Mouse (Mus musculus) neural tube, embryonic 14.5 days (tissue): Measurements from ENCODE around the gene Efcc1. TPM values are rescaled to one million over a fixed set of nuclear protein-coding genes. Genes with fewer than 3 reads are reported as not detected.

Source experiments
- ATAC-seq: fragments of 200-750 bp; cut with Nextera tagmentation; 2 replicates; pipeline ENCODE4 v1.8.0; 2017; ENCODE audit warnings: low read depth, mild to moderate bottlenecking, moderate TSS enrichment, moderate library complexity
- H3K27ac ChIP-seq: fragments of 300-500 bp; sonication (generic); 2 replicates; pipeline ENCODE4 v1.5.1; 2014; ENCODE audit warnings: low read depth, mild to moderate bottlenecking, control low read depth, low read length, moderate library complexity, mixed read lengths
- H3K27me3 ChIP-seq: fragments of 300-500 bp; sonication (generic); 2 replicates; pipeline ENCODE4 v1.6.1; 2014; ENCODE audit warnings: low read length; ENCODE audit not compliant: control insufficient read depth, insufficient read depth
- H3K36me3 ChIP-seq: fragments of 300-500 bp; sonication (generic); 2 replicates; pipeline ENCODE4 v1.6.1; 2014; ENCODE audit warnings: low read length, mixed read lengths; ENCODE audit not compliant: control insufficient read depth, insufficient read depth
- H3K4me1 ChIP-seq: fragments of 300-500 bp; sonication (generic); 2 replicates; pipeline ENCODE4 v1.6.1; 2014; ENCODE audit warnings: low read length; ENCODE audit not compliant: control insufficient read depth, insufficient read depth
- H3K4me2 ChIP-seq: fragments of 300-500 bp; sonication (generic); 2 replicates; pipeline ENCODE4 v1.6.1; 2014; ENCODE audit warnings: mild to moderate bottlenecking, low read depth, low read length, control low read depth
- H3K4me3 ChIP-seq: fragments of 300-500 bp; sonication (generic); 2 replicates; pipeline ENCODE4 v1.5.1; 2014; ENCODE audit warnings: low read depth, low read length, control low read depth, mixed read lengths
- H3K9ac ChIP-seq: fragments of 300-500 bp; sonication (generic); replicated peaks from 2 replicates; pipeline ENCODE4 v1.6.1; 2014; ENCODE audit warnings: low read depth, mild to moderate bottlenecking, control low read depth, low read length, mixed read lengths
- H3K9me3 ChIP-seq: fragments of 300-500 bp; sonication (generic); 2 replicates; pipeline ENCODE4 v1.6.1; 2016; ENCODE audit warnings: low read length; ENCODE audit not compliant: control insufficient read depth
- WGBS: fragments of 180-500 bp; shearing (Covaris S2); extraction: QIAGEN DNeasy Blood & Tissue Kit; methylation state at CpG from one replicate; pipeline ENCODE4 v1.1.7; 2014; 5-methylcytosine and 5-hydroxymethylcytosine counted together
- polyA plus RNA-seq: library from polyadenylated mRNA; unstranded; fragments of >200 nt; fragmentation: Nextera tagmentation; extraction: Ambion mirVana; gene quantifications from 2 replicates; pipeline ENCODE4 v1.2.1, GENCODE M21; 2014

Gene Efcc1
- polyA plus RNA-seq, 1 experiment from 2014 or later = 4.6 TPM

GRCm38 (mm10) chr6:87791826-87792225 lies 61.2 kb downstream of the Efcc1 start:
- Histone ChIP-seq H3K36me3 (peaks cover 9% of the 10 kb centered on the region; the same call in 1 of the 2 replicates), H3K27ac (no peak overlapping the region), H3K4me2 (no peak overlapping the region), H3K27me3 (no peaks in the 10 kb centered on the region), H3K4me1 (peaks cover 3% of the 10 kb centered on the region; the same call in 1 of the 2 replicates), H3K9me3 (no peaks in the 10 kb centered on the region), H3K9ac (no peak overlapping the region), H3K4me3 (no peak overlapping the region)
- no peak for ATAC-seq
- 96% methylated on average over 5 of the region's 5 CpGs for WGBS

- H3K4me1 ChIP-seq = peaks cover 3% of the 10 kb centered on the region; the same call in 1 of the 2 replicates
- peaks cover 9% of the 10 kb centered on the region; the same call in 1 of the 2 replicates for H3K36me3 ChIP-seq
- WGBS = 94% methylated on average over 10 of the region's 10 CpGs
- H3K4me3 ChIP-seq = no peak overlapping the region
- H3K27ac ChIP-seq = no peak overlapping the region
- no peak overlapping the region for H3K4me2 ChIP-seq
- H3K27me3 ChIP-seq = no peaks in the 10 kb centered on the region
- no peaks in the 10 kb centered on the region for H3K9me3 ChIP-seq
- H3K9ac ChIP-seq = no peak overlapping the region
- ATAC-seq = no peak
Measured at GRCm38 (mm10) chr6:87793821-87794510, 63.3 kb downstream of the Efcc1 start.

- Histone ChIP-seq H3K4me1 (no peaks in the 10 kb centered on the region), H3K36me3 (peaks cover 9% of the 10 kb centered on the region; the same call in 1 of the 2 replicates), H3K27ac (no peak overlapping the region), H3K9ac (no peak overlapping the region), H3K9me3 (no peaks in the 10 kb centered on the region), H3K27me3 (no peaks in the 10 kb centered on the region), H3K4me2 (no peak overlapping the region), H3K4me3 (no peak overlapping the region)
- 47% methylated on average over 6 of the region's 6 CpGs for WGBS
- no peak for ATAC-seq
Measured at GRCm38 (mm10) chr6:87795385-87796150, 64.9 kb downstream of the Efcc1 start.

GRCm38 (mm10) chr6:87796251-87796880 lies 65.7 kb downstream of the Efcc1 start:
- H3K4me3 ChIP-seq = no peak overlapping the region
- no peak overlapping the region for H3K27ac ChIP-seq
- no peak for ATAC-seq
- H3K4me2 ChIP-seq = no peak overlapping the region
- no peaks in the 10 kb centered on the region for H3K4me1 ChIP-seq
- H3K9me3 ChIP-seq = no peaks in the 10 kb centered on the region
- H3K36me3 ChIP-seq = peaks cover 5% of the 10 kb centered on the region; the same call in 1 of the 2 replicates
- H3K27me3 ChIP-seq = no peaks in the 10 kb centered on the region
- WGBS = 95% methylated on average over 6 of the region's 6 CpGs
- no peak overlapping the region for H3K9ac ChIP-seq

- no peaks in the 10 kb centered on the region for H3K9me3 ChIP-seq
- no peak overlapping the region for H3K9ac ChIP-seq
- no peaks in the 10 kb centered on the region for H3K4me1 ChIP-seq
- no peak overlapping the region for H3K4me2 ChIP-seq
- no peaks in the 10 kb centered on the region for H3K27me3 ChIP-seq
- 31% methylated on average over 2 of the region's 2 CpGs for WGBS
- H3K36me3 ChIP-seq = no peaks in the 10 kb centered on the region
- no peak for ATAC-seq
- H3K27ac ChIP-seq = no peak overlapping the region
- no peak overlapping the region for H3K4me3 ChIP-seq
Measured at GRCm38 (mm10) chr6:87797321-87797720, 66.7 kb downstream of the Efcc1 start.

- Histone ChIP-seq H3K9ac (no peak overlapping the region), H3K27ac (no peak overlapping the region), H3K4me1 (no peaks in the 10 kb centered on the region), H3K4me3 (no peak overlapping the region), H3K9me3 (no peaks in the 10 kb centered on the region), H3K36me3 (no peaks in the 10 kb centered on the region), H3K4me2 (no peak overlapping the region), H3K27me3 (no peaks in the 10 kb centered on the region)
- ATAC-seq = no peak
- 93% methylated on average over 6 of the region's 6 CpGs for WGBS
Measured at GRCm38 (mm10) chr6:87799576-87799975, 68.9 kb downstream of the Efcc1 start.

- H3K4me3 ChIP-seq = no peak overlapping the region
- H3K36me3 ChIP-seq = no peaks in the 10 kb centered on the region
- no peaks in the 10 kb centered on the region for H3K4me1 ChIP-seq
- ATAC-seq = no peak
- H3K4me2 ChIP-seq = no peak overlapping the region
- no peaks in the 10 kb centered on the region for H3K27me3 ChIP-seq
- 90% methylated on average over 7 of the region's 7 CpGs for WGBS
- H3K9ac ChIP-seq = no peak overlapping the region
- no peak overlapping the region for H3K27ac ChIP-seq
- H3K9me3 ChIP-seq = no peaks in the 10 kb centered on the region
Measured at GRCm38 (mm10) chr6:87802462-87802861, 71.8 kb downstream of the Efcc1 start.

GRCm38 (mm10) chr6:87804036-87804435 lies 73.4 kb downstream of the Efcc1 start:
- 87% methylated on average over 1 of the region's 1 CpGs for WGBS
- Histone ChIP-seq H3K27ac (no peak overlapping the region), H3K9ac (no peak overlapping the region), H3K4me2 (no peak overlapping the region), H3K4me1 (no peaks in the 10 kb centered on the region), H3K36me3 (peaks cover 3% of the 10 kb centered on the region; the same call in 1 of the 2 replicates), H3K9me3 (no peaks in the 10 kb centered on the region), H3K27me3 (no peaks in the 10 kb centered on the region), H3K4me3 (no peak overlapping the region)
- ATAC-seq = no peak

GRCm38 (mm10) chr6:87804886-87805285 lies 74.2 kb downstream of the Efcc1 start:
- Histone ChIP-seq H3K27me3 (no peaks in the 10 kb centered on the region), H3K36me3 (peaks cover 3% of the 10 kb centered on the region; the same call in 1 of the 2 replicates), H3K4me2 (no peak overlapping the region), H3K4me1 (no peaks in the 10 kb centered on the region), H3K9me3 (no peaks in the 10 kb centered on the region), H3K4me3 (no peak overlapping the region), H3K27ac (no peak overlapping the region), H3K9ac (no peak overlapping the region)
- WGBS = 71% methylated on average over 7 of the region's 7 CpGs
- no peak for ATAC-seq
